1 mouse cellular context compared by ENCODE assay signal in the genomic region with DNA sequence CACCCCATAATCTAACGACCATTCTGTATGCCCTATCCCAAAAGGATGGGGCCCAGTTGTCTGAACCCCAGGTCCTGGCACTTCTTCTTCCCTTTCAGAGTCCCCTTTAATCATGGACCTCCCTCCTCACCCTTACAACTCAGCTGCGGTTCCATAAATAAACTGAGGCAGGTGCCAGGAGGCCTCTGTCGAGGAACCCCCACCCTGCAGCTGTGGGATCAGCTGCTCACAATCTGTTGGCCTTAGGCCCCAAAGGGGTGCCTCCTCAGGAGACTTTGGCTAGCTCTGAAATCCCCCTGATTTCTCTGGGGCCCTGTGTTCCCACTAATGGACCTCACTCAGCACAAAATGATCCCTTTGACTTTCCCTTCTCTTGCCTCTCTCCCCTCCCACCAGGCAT.
TF ChIP-seq lines count a peak whose summit lies in the region.

No protein-coding gene starts in this region.

TF ChIP-seq in C2C12, 6 proteins besides CTCF, POLR2A, EP300 and RAD21:
- TF ChIP-seq MYOG (IDR thresholded peaks at IDR 0.05; ENCODE audit: control insufficient read depth, extremely low read depth, insufficient read length): no peak
- TF ChIP-seq MAX (IDR thresholded peaks at IDR 0.05): no peak
- TF ChIP-seq MYOD1 (IDR thresholded peaks at IDR 0.05; ENCODE audit: control insufficient read depth, insufficient read length, low read depth): peak; percentile 16
- no peak for TF ChIP-seq FOSL1 (IDR thresholded peaks at IDR 0.05; ENCODE audit: insufficient read depth, low read length, poor library complexity, severe bottlenecking)
- TF ChIP-seq USF1 (IDR thresholded peaks at IDR 0.05; ENCODE audit: low read depth): no peak
- TF ChIP-seq CEBPB (IDR thresholded peaks at IDR 0.05; ENCODE audit: low read depth): no peak
